Mouse (Mus musculus): ENCODE data around the gene Iscu. TPM values are rescaled to one million over a fixed set of nuclear protein-coding genes. Genes with fewer than 3 reads are reported as not detected.
"Not testable (repeated sequence)": the region's sequence is repeated elsewhere in the genome, so short reads cannot be mapped to it uniquely, and the experiment has no call there.

Gene Iscu
- polyA plus RNA-seq, 1 experiment from 2014 or later = 202 TPM

DNA sequence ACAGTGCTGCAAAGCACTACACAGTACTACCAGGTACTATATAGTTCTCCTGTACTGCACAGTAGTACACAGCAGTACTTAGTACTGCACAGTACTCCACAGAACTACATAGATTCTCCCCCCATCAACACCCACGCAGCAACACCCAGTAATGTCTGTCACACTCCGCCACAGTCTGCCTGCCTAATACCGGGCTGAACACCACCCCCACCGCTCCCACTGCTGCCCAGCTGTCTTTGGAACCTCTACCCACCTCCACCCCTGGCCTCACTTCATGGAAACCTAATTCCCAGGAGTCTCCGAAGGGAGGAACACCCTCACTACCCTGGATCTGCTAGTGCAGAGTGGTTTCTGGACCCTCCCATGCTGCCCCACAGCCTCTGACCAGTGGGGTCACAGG, 8.2 kb downstream of the Iscu start:
- Histone ChIP-seq H3K9ac (ENCODE audit: low read depth, low read length) (no peak overlapping the region), H3K4me2 (ENCODE audit: low read length) (no peak overlapping the region), H3K36me3 (ENCODE audit: insufficient read depth, low read length) (peaks cover 14% of the 10 kb centered on the region; the same call in 1 of the 2 replicates), H3K27me3 (ENCODE audit: insufficient read depth, low read length) (no peaks in the 10 kb centered on the region), H3K9me3 (replicated peaks; ENCODE audit: low read length) (no peaks in the 10 kb centered on the region), H3K27ac (no peak overlapping the region), H3K4me3 (replicated peaks; ENCODE audit: low read depth, low read length) (no peak overlapping the region), H3K4me1 (replicated peaks; ENCODE audit: insufficient read depth, low read length) (peaks cover 9% of the 10 kb centered on the region; the same call in 1 of the 2 replicates)
- no peak for DNase-seq (ENCODE audit: low spot score)
- no peak for ATAC-seq (replicated peaks; ENCODE audit: low FRiP score, low read depth)
- TF ChIP-seq CTCF (IDR thresholded peaks at IDR 0.05; ENCODE audit: low read depth) = no peak
- 54% methylated on average over 5 of the region's 5 CpGs for WGBS

DNA sequence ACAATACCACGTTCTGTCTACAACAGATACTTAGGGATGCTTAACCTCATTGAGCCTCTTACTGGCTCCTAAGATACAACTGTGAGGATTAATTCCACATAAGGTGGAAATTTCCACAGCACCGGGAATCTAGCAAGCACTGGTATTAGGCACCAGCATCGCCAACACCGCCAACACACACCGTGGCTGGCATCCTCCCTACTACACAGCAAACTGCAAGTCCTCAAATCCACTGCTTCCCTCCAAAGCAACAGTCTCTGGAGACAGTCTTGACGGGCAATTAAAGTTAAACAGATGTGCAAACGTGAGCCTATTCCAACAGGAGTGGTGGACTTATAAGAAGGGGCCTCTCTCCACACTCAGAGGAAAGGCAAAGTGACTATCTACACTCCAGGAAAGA, 8.7 kb downstream of the Iscu start:
- peaks cover 9% of the 10 kb centered on the region; the same call in 1 of the 2 replicates for H3K4me1 ChIP-seq (replicated peaks; ENCODE audit: insufficient read depth, low read length)
- no peaks in the 10 kb centered on the region for H3K9me3 ChIP-seq (replicated peaks; ENCODE audit: low read length)
- no peak for DNase-seq (ENCODE audit: low spot score)
- no peaks in the 10 kb centered on the region for H3K27me3 ChIP-seq (ENCODE audit: insufficient read depth, low read length)
- no peak overlapping the region for H3K9ac ChIP-seq (ENCODE audit: low read depth, low read length)
- H3K4me3 ChIP-seq (replicated peaks; ENCODE audit: low read depth, low read length) = no peak overlapping the region
- peaks cover 14% of the 10 kb centered on the region; the same call in 1 of the 2 replicates for H3K36me3 ChIP-seq (ENCODE audit: insufficient read depth, low read length)
- H3K27ac ChIP-seq = no peak overlapping the region
- no peak overlapping the region for H3K4me2 ChIP-seq (ENCODE audit: low read length)
- no peak for TF ChIP-seq CTCF (IDR thresholded peaks at IDR 0.05; ENCODE audit: low read depth)
- ATAC-seq (replicated peaks; ENCODE audit: low FRiP score, low read depth) = no peak
- WGBS = 62% methylated on average over 7 of the region's 7 CpGs

DNA sequence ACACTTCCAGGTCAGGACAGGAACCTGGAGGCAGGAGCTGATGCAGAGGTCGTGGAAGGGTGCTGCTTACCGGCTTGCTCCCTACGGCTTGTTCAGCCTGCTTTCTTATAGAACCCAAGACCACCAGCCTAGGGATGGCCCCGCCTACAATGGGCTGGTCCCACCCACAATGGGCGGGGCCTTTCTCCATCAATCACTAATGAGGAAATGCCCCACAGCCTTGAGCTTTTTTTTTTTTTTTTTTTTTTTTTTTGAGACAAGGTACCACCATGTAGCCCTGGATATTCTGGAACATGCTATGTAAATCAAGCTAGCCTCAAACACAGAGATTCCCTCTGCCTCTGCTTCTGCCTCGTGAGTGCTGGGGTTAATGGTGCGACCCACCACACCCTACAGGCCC, 9.3 kb downstream of the Iscu start:
- H3K9ac ChIP-seq (ENCODE audit: low read depth, low read length) = no peak overlapping the region
- peaks cover 8% of the 10 kb centered on the region; the same call in 1 of the 2 replicates for H3K36me3 ChIP-seq (ENCODE audit: insufficient read depth, low read length)
- H3K27me3 ChIP-seq (ENCODE audit: insufficient read depth, low read length) = no peaks in the 10 kb centered on the region
- WGBS = 77% methylated on average over 7 of the region's 7 CpGs
- H3K9me3 ChIP-seq (replicated peaks; ENCODE audit: low read length) = no peaks in the 10 kb centered on the region
- no peak for DNase-seq (ENCODE audit: low spot score)
- H3K4me1 ChIP-seq (replicated peaks; ENCODE audit: insufficient read depth, low read length) = peaks cover 9% of the 10 kb centered on the region; the same call in 1 of the 2 replicates
- no peak overlapping the region for H3K4me2 ChIP-seq (ENCODE audit: low read length)
- H3K4me3 ChIP-seq (replicated peaks; ENCODE audit: low read depth, low read length) = no peak overlapping the region
- no peak overlapping the region for H3K27ac ChIP-seq
- no peak for TF ChIP-seq CTCF (IDR thresholded peaks at IDR 0.05; ENCODE audit: low read depth)
- ATAC-seq (replicated peaks; ENCODE audit: low FRiP score, low read depth) = no peak

DNA sequence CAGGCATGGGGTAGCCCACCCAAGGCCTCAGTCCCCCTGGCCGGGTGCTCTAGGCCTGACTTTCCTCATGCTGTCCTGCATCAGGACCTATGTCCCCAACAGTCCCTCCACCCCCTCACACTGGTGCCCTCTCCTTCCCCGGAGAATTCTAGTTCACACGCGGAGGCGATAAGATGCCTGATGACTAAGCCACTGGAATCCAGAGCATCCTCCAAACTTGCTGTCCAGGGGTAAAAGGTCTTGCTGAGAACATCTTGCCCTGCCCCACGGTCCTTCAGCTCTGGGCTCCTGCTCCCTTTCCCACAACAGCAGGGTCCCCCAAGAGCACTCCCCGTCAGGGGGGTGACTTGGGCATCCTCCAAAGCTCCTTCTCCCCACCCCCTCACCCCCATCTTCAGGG, 10.1 kb downstream of the Iscu start:
- 76% methylated on average over 7 of the region's 7 CpGs for WGBS
- H3K4me1 ChIP-seq (replicated peaks; ENCODE audit: insufficient read depth, low read length) = peaks cover 9% of the 10 kb centered on the region; the same call in 1 of the 2 replicates
- H3K27ac ChIP-seq = peak overlapping the region; percentile 83; the same call in 1 of the 2 replicates
- H3K27me3 ChIP-seq (ENCODE audit: insufficient read depth, low read length) = no peaks in the 10 kb centered on the region
- H3K4me3 ChIP-seq (replicated peaks; ENCODE audit: low read depth, low read length) = no peak overlapping the region
- DNase-seq (ENCODE audit: low spot score) (no peak), ATAC-seq (replicated peaks; ENCODE audit: low FRiP score, low read depth) (no peak)
- no peak overlapping the region for H3K4me2 ChIP-seq (ENCODE audit: low read length)
- no peak for TF ChIP-seq CTCF (IDR thresholded peaks at IDR 0.05; ENCODE audit: low read depth)
- no peaks in the 10 kb centered on the region for H3K9me3 ChIP-seq (replicated peaks; ENCODE audit: low read length)
- no peak overlapping the region for H3K9ac ChIP-seq (ENCODE audit: low read depth, low read length)
- 0 out of 2 replicates have a peak, but pooled peaks cover 6% of the 10 kb centered on the region for H3K36me3 ChIP-seq (ENCODE audit: insufficient read depth, low read length)

DNA sequence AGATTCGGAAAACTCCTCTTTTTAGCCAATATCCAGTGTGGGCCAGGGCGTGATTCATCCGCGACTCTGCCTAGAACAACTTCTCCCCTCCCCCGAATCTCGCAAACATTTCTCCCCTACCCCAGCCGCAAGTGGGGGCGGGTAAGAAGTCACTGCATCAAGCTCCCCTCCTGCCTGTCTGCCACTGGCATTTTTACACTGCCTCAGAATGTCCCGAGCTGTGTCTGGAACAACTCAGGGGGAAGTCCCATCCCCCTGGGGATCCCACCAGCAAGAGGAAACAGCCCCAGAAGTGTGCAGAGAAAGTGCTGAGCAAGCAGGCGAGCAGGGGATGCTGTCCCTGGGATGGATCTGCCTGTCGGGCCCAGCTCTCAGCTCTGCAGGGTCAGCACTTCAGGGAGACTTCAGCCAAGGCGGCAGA, 11.0 kb downstream of the Iscu start:
- Histone ChIP-seq H3K4me1 (replicated peaks; ENCODE audit: insufficient read depth, low read length) (peaks cover 11% of the 10 kb centered on the region; the same call in 1 of the 2 replicates), H3K27me3 (ENCODE audit: insufficient read depth, low read length) (no peaks in the 10 kb centered on the region), H3K9ac (ENCODE audit: low read depth, low read length) (0 out of 2 replicates have a peak overlapping the region, but pooled peaks have one; percentile 35), H3K36me3 (ENCODE audit: insufficient read depth, low read length) (0 out of 2 replicates have a peak, but pooled peaks cover under 1% of the 10 kb centered on the region), H3K4me3 (replicated peaks; ENCODE audit: low read depth, low read length) (no peak overlapping the region), H3K4me2 (ENCODE audit: low read length) (0 out of 2 replicates have a peak overlapping the region, but pooled peaks have one; percentile 10), H3K9me3 (replicated peaks; ENCODE audit: low read length) (no peaks in the 10 kb centered on the region), H3K27ac (peak overlapping the region; percentile 83)
- ATAC-seq (replicated peaks; ENCODE audit: low FRiP score, low read depth) (no peak), DNase-seq (ENCODE audit: low spot score) (peak; percentile 77)
- WGBS = 3% methylated on average over 12 of the region's 12 CpGs
- no peak for TF ChIP-seq CTCF (IDR thresholded peaks at IDR 0.05; ENCODE audit: low read depth)

DNA sequence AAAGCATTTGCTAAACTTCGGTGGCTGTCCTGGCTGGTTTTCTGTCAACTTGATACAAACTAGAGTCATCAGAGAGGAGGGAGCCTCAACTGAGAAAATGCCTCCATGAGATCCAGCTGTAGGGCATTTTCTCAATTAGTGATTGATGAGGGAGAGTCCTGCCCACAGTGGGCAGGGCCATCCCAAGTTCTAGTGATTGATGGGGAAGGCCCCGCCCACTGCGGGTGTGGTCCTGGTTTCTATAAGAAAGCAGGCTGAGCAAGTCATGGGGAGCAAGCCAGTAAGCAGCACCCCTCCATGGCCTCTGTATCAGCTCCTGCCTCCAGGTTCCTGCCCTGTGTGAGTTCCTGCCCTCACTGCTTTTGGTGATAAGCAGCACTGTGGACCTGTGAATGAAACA, 11.6 kb downstream of the Iscu start:
- not testable (repeated sequence) for H3K4me3 ChIP-seq (replicated peaks; ENCODE audit: low read depth, low read length); DNase-seq (ENCODE audit: low spot score); H3K9me3 ChIP-seq (replicated peaks; ENCODE audit: low read length); ATAC-seq (replicated peaks; ENCODE audit: low FRiP score, low read depth); H3K27me3 ChIP-seq (ENCODE audit: insufficient read depth, low read length); H3K4me2 ChIP-seq (ENCODE audit: low read length); H3K36me3 ChIP-seq (ENCODE audit: insufficient read depth, low read length)
- WGBS = 39% methylated on average over 3 of the region's 3 CpGs
- H3K4me1 ChIP-seq (replicated peaks; ENCODE audit: insufficient read depth, low read length) = peaks cover 16% of the 10 kb centered on the region; the same call in 1 of the 2 replicates
- H3K9ac ChIP-seq (ENCODE audit: low read depth, low read length) = 0 out of 2 replicates have a peak overlapping the region, but pooled peaks have one; percentile 35
- peak overlapping the region; percentile 83 for H3K27ac ChIP-seq

DNA sequence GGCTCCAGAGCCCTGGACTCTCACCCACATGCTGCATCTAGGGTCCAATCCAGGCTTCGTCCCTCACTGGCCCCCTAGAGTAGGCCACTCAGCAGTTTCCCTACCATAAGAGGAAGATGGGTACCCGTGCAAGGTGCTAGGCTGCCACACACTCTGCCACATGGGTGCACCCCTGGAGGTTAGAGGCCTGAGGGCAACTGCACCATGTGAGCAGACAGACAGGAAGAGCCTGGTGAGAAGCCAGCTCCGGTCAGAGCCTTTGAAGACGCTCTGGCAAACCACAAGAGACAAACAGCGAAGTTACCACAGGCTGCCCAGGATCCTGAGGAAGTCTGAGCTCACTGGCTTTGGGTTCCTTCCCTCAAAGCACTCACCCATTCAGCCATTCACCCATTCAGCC, 14.4 kb downstream of the Iscu start:
- WGBS = 71% methylated on average over 5 of the region's 5 CpGs
- DNase-seq (ENCODE audit: low spot score) (no peak), ATAC-seq (replicated peaks; ENCODE audit: low FRiP score, low read depth) (no peak)
- no peak overlapping the region for H3K4me3 ChIP-seq (replicated peaks; ENCODE audit: low read depth, low read length)
- H3K27me3 ChIP-seq (ENCODE audit: insufficient read depth, low read length) = no peaks in the 10 kb centered on the region
- no peak overlapping the region for H3K9ac ChIP-seq (ENCODE audit: low read depth, low read length)
- H3K36me3 ChIP-seq (ENCODE audit: insufficient read depth, low read length) = no peaks in the 10 kb centered on the region
- H3K9me3 ChIP-seq (replicated peaks; ENCODE audit: low read length) = no peaks in the 10 kb centered on the region
- TF ChIP-seq CTCF (IDR thresholded peaks at IDR 0.05; ENCODE audit: low read depth) = no peak
- no peak overlapping the region for H3K4me2 ChIP-seq (ENCODE audit: low read length)
- no peak overlapping the region for H3K27ac ChIP-seq
- peaks cover 28% of the 10 kb centered on the region for H3K4me1 ChIP-seq (replicated peaks; ENCODE audit: insufficient read depth, low read length)
